In genomic region chr11:108279748-108280373, GRCm38 (mm10) we compare ENCODE assay signal across 12 mouse cellular contexts.
A peak's percentile ranks its signal among the peaks of the same experiment; 100 is the strongest.
DNase-seq lines count a peak whose midpoint lies in the region; ATAC-seq and TF ChIP-seq lines count a peak whose summit lies in the region.
"Had no signal": no experiment of that assay in that cellular context is flagged by ENCODE, and none has a peak within 500 bp of the region (broad histone marks: within the 10 kb centered on the region; RNA-seq: fewer than 3 reads in every experiment).

No protein-coding gene starts in this region.

- no peak for TF ChIP-seq EP300 in lung, postnatal 0 days (IDR thresholded peaks at IDR 0.05)

- no peaks in the 10 kb centered on the region for H3K36me3 ChIP-seq in lung, embryonic 15.5 days
- no peaks in the 10 kb centered on the region for H3K36me3 ChIP-seq in lung, postnatal 0 days (ENCODE audit: insufficient read depth, low read length)
- H3K36me3 ChIP-seq in hindbrain, embryonic 12.5 days = no peaks in the 10 kb centered on the region
- H3K36me3 ChIP-seq in midbrain, embryonic 14.5 days (ENCODE audit: control insufficient read depth, insufficient read depth, low read length) = no peaks in the 10 kb centered on the region
- H3K36me3 ChIP-seq: heart, embryonic 10.5 days had no signal

- H3K9ac ChIP-seq in lung, embryonic 15.5 days = no peak overlapping the region
- H3K9ac ChIP-seq in lung, postnatal 0 days (replicated peaks; ENCODE audit: low read depth) = no peak overlapping the region
- H3K9ac ChIP-seq in hindbrain, embryonic 12.5 days = no peak overlapping the region
- H3K9ac ChIP-seq in midbrain, embryonic 14.5 days (replicated peaks; ENCODE audit: low read length) = no peak overlapping the region

- peaks cover 18% of the 10 kb centered on the region for H3K4me1 ChIP-seq in lung, embryonic 15.5 days
- peaks cover 8% of the 10 kb centered on the region; the same call in 1 of the 2 replicates for H3K4me1 ChIP-seq in lung, postnatal 0 days (ENCODE audit: insufficient read depth, low read depth, low read length)
- H3K4me1 ChIP-seq in hindbrain, embryonic 12.5 days = peaks cover 6% of the 10 kb centered on the region
- H3K4me1 ChIP-seq in midbrain, embryonic 14.5 days (ENCODE audit: control insufficient read depth, insufficient read depth, low read length) = peaks cover 8% of the 10 kb centered on the region; the same call in 1 of the 2 replicates

- no peak overlapping the region for H3K4me3 ChIP-seq in lung, embryonic 15.5 days
- no peak overlapping the region for H3K4me3 ChIP-seq in lung, postnatal 0 days (ENCODE audit: low read depth, low read length)
- no peak overlapping the region for H3K4me3 ChIP-seq in hindbrain, embryonic 12.5 days
- H3K4me3 ChIP-seq in midbrain, embryonic 14.5 days (replicated peaks; ENCODE audit: low read depth, low read length) = no peak overlapping the region
- H3K4me3 ChIP-seq: heart, embryonic 10.5 days had no signal

- no peaks in the 10 kb centered on the region for H3K27me3 ChIP-seq in lung, embryonic 15.5 days
- no peaks in the 10 kb centered on the region for H3K27me3 ChIP-seq in lung, postnatal 0 days (replicated peaks; ENCODE audit: insufficient read depth, low read length)
- no peaks in the 10 kb centered on the region for H3K27me3 ChIP-seq in hindbrain, embryonic 12.5 days
- H3K27me3 ChIP-seq in midbrain, embryonic 14.5 days (ENCODE audit: control insufficient read depth, insufficient read depth, low read length) = no peaks in the 10 kb centered on the region

- DNase-seq in embryo, embryonic 10 days (ENCODE audit: low spot score) = peak; percentile 24
- DNase-seq in embryo, embryonic 10.5 days (ENCODE audit: low spot score) = no peak
- DNase-seq in lung, postnatal 0 days (ENCODE audit: low spot score) = no peak
- peak; percentile 43 for DNase-seq in midbrain, embryonic 14.5 days
- no peak for DNase-seq in cerebellum, adult 11 months
- no peak for DNase-seq in gastrocnemius, adult 8-10 months (ENCODE audit: low spot score in 2 of 2)
- DNase-seq: B cell, adult 2 months; cerebellum, postnatal 36 days; thymus, adult 18-20 months had no signal

- 85% methylated on average over 1 of the region's 1 CpGs for WGBS in lung, embryonic 15.5 days
- 77% methylated on average over 1 of the region's 1 CpGs for WGBS in lung, postnatal 0 days
- WGBS in hindbrain, embryonic 12.5 days = 83% methylated on average over 1 of the region's 1 CpGs
- WGBS in midbrain, embryonic 14.5 days = 94% methylated on average over 1 of the region's 1 CpGs

- no peaks in the 10 kb centered on the region for H3K9me3 ChIP-seq in lung, embryonic 15.5 days
- H3K9me3 ChIP-seq in lung, postnatal 0 days (ENCODE audit: low read length) = no peaks in the 10 kb centered on the region
- H3K9me3 ChIP-seq in hindbrain, embryonic 12.5 days (replicated peaks) = no peaks in the 10 kb centered on the region
- H3K9me3 ChIP-seq in midbrain, embryonic 14.5 days (ENCODE audit: control insufficient read depth, low read length) = no peaks in the 10 kb centered on the region
- H3K9me3 ChIP-seq: heart, embryonic 10.5 days had no signal

- TF ChIP-seq CTCF in lung, postnatal 0 days (IDR thresholded peaks at IDR 0.05) = no peak

- H3K27ac ChIP-seq in lung, embryonic 15.5 days = no peak overlapping the region
- H3K27ac ChIP-seq in lung, postnatal 0 days (ENCODE audit: low read length) = no peak overlapping the region
- no peak overlapping the region for H3K27ac ChIP-seq in hindbrain, embryonic 12.5 days
- H3K27ac ChIP-seq in midbrain, embryonic 14.5 days (replicated peaks; ENCODE audit: low read depth, low read length) = no peak overlapping the region
- H3K27ac ChIP-seq: heart, embryonic 10.5 days had no signal

- no peak overlapping the region for H3K4me2 ChIP-seq in lung, embryonic 15.5 days
- H3K4me2 ChIP-seq in lung, postnatal 0 days (replicated peaks; ENCODE audit: low read depth, low read length) = no peak overlapping the region
- H3K4me2 ChIP-seq in hindbrain, embryonic 12.5 days (replicated peaks) = no peak overlapping the region
- H3K4me2 ChIP-seq in midbrain, embryonic 14.5 days (ENCODE audit: low read length) = no peak overlapping the region

- 0 out of 2 replicates have a peak, but pooled peaks have one; percentile 62 for ATAC-seq in lung, embryonic 15.5 days (ENCODE audit: borderline replicate concordance, extremely low read depth, low FRiP score, low TSS enrichment)
- no peak for ATAC-seq in lung, postnatal 0 days
- peak; percentile 74 for ATAC-seq in hindbrain, embryonic 12.5 days (ENCODE audit: low FRiP score)
- ATAC-seq in midbrain, embryonic 14.5 days (ENCODE audit: low FRiP score, low TSS enrichment) = no peak

Comparison
In these comparisons a context has a peak if more than half of its experiments do, and no peak if none do; other contexts are left out.
1. DNase-seq: peak in embryo, embryonic 10 days (single experiment) and midbrain, embryonic 14.5 days (single experiment); none in embryo, embryonic 10.5 days (single experiment), lung, postnatal 0 days (single experiment), cerebellum, adult 11 months (single experiment) and gastrocnemius, adult 8-10 months (0 of 2).
2. ATAC-seq: peak in lung, embryonic 15.5 days (single experiment) and hindbrain, embryonic 12.5 days (single experiment); none in lung, postnatal 0 days (single experiment) and midbrain, embryonic 14.5 days (single experiment).